Mouse (Mus musculus) kidney, postnatal 0 days (tissue): ENCODE measurements at regions not wholly inside any gene's neighbourhood (a gene's known extent, or its start where the extent isn't known, plus 50 kb on each side); places are given as distances from the start of the nearest gene placed in this dataset.

Experiments
- ATAC-seq: fragments of 200-750 bp; cut with Nextera tagmentation; replicated peaks from 2 replicates; pipeline ENCODE4 v1.8.0; 2017; ENCODE audit warnings: low read depth, moderate number of reproducible peaks, moderate TSS enrichment, moderate library complexity; ENCODE audit not compliant: low FRiP score
- DNase-seq: peaks from one replicate; pipeline ENCODE4 v3.0.0-alpha.2; 2016; ENCODE audit warnings: low spot score
- H3K27ac ChIP-seq: fragments of 300-500 bp; sonication (generic); 2 replicates; pipeline ENCODE4 v1.5.1; 2014; ENCODE audit warnings: mild to moderate bottlenecking
- H3K27me3 ChIP-seq: fragments of 300-500 bp; sonication (generic); 2 replicates; pipeline ENCODE4 v1.6.1; 2014; ENCODE audit warnings: low read length, mixed read lengths; ENCODE audit not compliant: insufficient read depth
- H3K36me3 ChIP-seq: fragments of 300-500 bp; sonication (generic); 2 replicates; pipeline ENCODE4 v1.6.1; 2014; ENCODE audit warnings: low read length, mixed read lengths; ENCODE audit not compliant: insufficient read depth
- H3K4me1 ChIP-seq: fragments of 300-500 bp; sonication (generic); replicated peaks from 2 replicates; pipeline ENCODE4 v1.6.1; 2014; ENCODE audit warnings: antibody characterized with exemption, low read length, mixed read lengths; ENCODE audit not compliant: insufficient read depth
- H3K4me2 ChIP-seq: fragments of 300-500 bp; sonication (generic); 2 replicates; pipeline ENCODE4 v1.6.1; 2014; ENCODE audit warnings: mild to moderate bottlenecking, low read length, moderate library complexity, mixed read lengths
- H3K4me3 ChIP-seq: fragments of 300-500 bp; sonication (generic); replicated peaks from 2 replicates; pipeline ENCODE4 v1.5.1; 2014; ENCODE audit warnings: low read depth, low read length
- H3K9ac ChIP-seq: fragments of 300-500 bp; sonication (generic); 2 replicates; pipeline ENCODE4 v1.6.1; 2014; ENCODE audit warnings: low read depth, low read length
- H3K9me3 ChIP-seq: fragments of 300-500 bp; sonication (generic); replicated peaks from 2 replicates; pipeline ENCODE4 v1.6.1; 2016; ENCODE audit warnings: low read length, inconsistent platforms, mixed read lengths
- CTCF ChIP-seq: IDR thresholded peaks from 2 replicates; pipeline ENCODE4 v1.5.1; 2016; ENCODE audit warnings: antibody characterized with exemption, low read depth, mild to moderate bottlenecking, moderate library complexity
- WGBS: fragments of 180-500 bp; shearing (Covaris S2); extraction: QIAGEN DNeasy Blood & Tissue Kit; methylation state at CpG from one replicate; pipeline ENCODE4 v1.1.7; 2014; 5-methylcytosine and 5-hydroxymethylcytosine counted together

- no peak for TF ChIP-seq CTCF
- no peak overlapping the region for H3K27ac ChIP-seq
These were observed 287.4 kb downstream of the Mat2b start for GRCm38 (mm10) chr11:40407571-40407970.

GRCm38 (mm10) chr11:40402249-40402648, 292.8 kb downstream of the Mat2b start:
- Histone ChIP-seq H3K27me3 (no peaks in the 10 kb centered on the region), H3K4me3 (no peak overlapping the region), H3K9ac (no peak overlapping the region), H3K36me3 (no peaks in the 10 kb centered on the region), H3K4me2 (no peak overlapping the region), H3K9me3 (no peaks in the 10 kb centered on the region), H3K4me1 (no peaks in the 10 kb centered on the region), H3K27ac (no peak overlapping the region)
- no peak for TF ChIP-seq CTCF
- DNase-seq, result peak; percentile 67
- 49% methylated on average over 1 of the region's 1 CpGs for WGBS
- ATAC-seq, result peak; percentile 65; the same call in 1 of the 2 replicates

More at GRCm38 (mm10) chr11:40407571-40407970, 287.4 kb downstream of the Mat2b start:
- no peaks in the 10 kb centered on the region for H3K4me1 ChIP-seq
- no peaks in the 10 kb centered on the region for H3K36me3 ChIP-seq
- no peak overlapping the region for H3K4me3 ChIP-seq
- no peak for ATAC-seq
- H3K9me3 ChIP-seq, result no peaks in the 10 kb centered on the region
- H3K9ac ChIP-seq, result no peak overlapping the region
- no peak for DNase-seq
- H3K4me2 ChIP-seq, result no peak overlapping the region
- H3K27me3 ChIP-seq, result no peaks in the 10 kb centered on the region

GRCm38 (mm10) chr11:40397453-40398104, 297.4 kb downstream of the Mat2b start:
- H3K4me2 ChIP-seq, result no peak overlapping the region
- DNase-seq (no peak), ATAC-seq (no peak)

GRCm38 (mm10) chr11:40395331-40395730, 299.7 kb downstream of the Mat2b start:
- Histone ChIP-seq H3K27ac (no peak overlapping the region), H3K9ac (no peak overlapping the region), H3K4me3 (no peak overlapping the region), H3K27me3 (no peaks in the 10 kb centered on the region), H3K4me1 (no peaks in the 10 kb centered on the region), H3K9me3 (no peaks in the 10 kb centered on the region), H3K36me3 (no peaks in the 10 kb centered on the region), H3K4me2 (no peak overlapping the region)
- no peak for ATAC-seq
- no peak for TF ChIP-seq CTCF
- 50% methylated on average over 11 of the region's 11 CpGs for WGBS
- no peak for DNase-seq

More at GRCm38 (mm10) chr11:40397453-40398104, 297.4 kb downstream of the Mat2b start:
- Histone ChIP-seq H3K4me3 (no peak overlapping the region), H3K9ac (no peak overlapping the region), H3K36me3 (no peaks in the 10 kb centered on the region), H3K9me3 (no peaks in the 10 kb centered on the region), H3K4me1 (no peaks in the 10 kb centered on the region), H3K27ac (no peak overlapping the region), H3K27me3 (no peaks in the 10 kb centered on the region)
- 76% methylated on average over 9 of the region's 9 CpGs for WGBS
- no peak for TF ChIP-seq CTCF

- Histone ChIP-seq H3K9me3 (no peaks in the 10 kb centered on the region), H3K27me3 (no peaks in the 10 kb centered on the region), H3K27ac (no peak overlapping the region), H3K4me2 (no peak overlapping the region), H3K4me1 (no peaks in the 10 kb centered on the region), H3K4me3 (no peak overlapping the region), H3K36me3 (no peaks in the 10 kb centered on the region), H3K9ac (no peak overlapping the region)
- ATAC-seq (no peak), DNase-seq (no peak)
- no peak for TF ChIP-seq CTCF
- 47% methylated on average over 7 of the region's 7 CpGs for WGBS
These were observed 300.1 kb downstream of the Mat2b start for GRCm38 (mm10) chr11:40394864-40395266.

GRCm38 (mm10) chr11:40394283-40394758, 300.7 kb downstream of the Mat2b start:
- 15% methylated on average over 4 of the region's 4 CpGs for WGBS
- H3K27me3 ChIP-seq, result no peaks in the 10 kb centered on the region
- H3K4me3 ChIP-seq, result no peak overlapping the region
- 0 out of 2 replicates have a peak, but pooled peaks have one; percentile 29 for ATAC-seq
- no peak overlapping the region for H3K27ac ChIP-seq
- H3K36me3 ChIP-seq, result no peaks in the 10 kb centered on the region
- TF ChIP-seq CTCF, result no peak
- peak; percentile 46 for DNase-seq
- no peak overlapping the region for H3K4me2 ChIP-seq
- no peaks in the 10 kb centered on the region for H3K4me1 ChIP-seq
- no peaks in the 10 kb centered on the region for H3K9me3 ChIP-seq
- H3K9ac ChIP-seq, result no peak overlapping the region
